Mouse (Mus musculus) heart, postnatal 25 days (tissue): ENCODE measurements around the gene Kcnd2. TPM values are rescaled to one million over a fixed set of nuclear protein-coding genes. Genes with fewer than 3 reads are reported as not detected.

ENCODE experiments used
- DNase-seq: peaks from one replicate; pipeline ENCODE4 v3.0.0; 2022; ENCODE audit warnings: low spot score
- intact Hi-C: fragments of 180-260 bp; cut with DNase I; formaldehyde crosslinking; loops from one replicate; pipeline ENCODE4 v1.15.1; 2025
- total RNA-seq, 2 experiments: library from RNA; stranded (reverse); gene quantifications; 2 replicates each; pipeline ENCODE4 v1.2.3; 2021

Gene Kcnd2
- total RNA-seq, 2 experiments from 2014 or later = 13.3 to 14.6 TPM

GRCm38 (mm10) chr6:21629989-21630388 is 414.7 kb downstream of the Kcnd2 start:
- no peak for DNase-seq
- intact Hi-C loops = no loop called here

GRCm38 (mm10) chr6:21655681-21656080 is 440.4 kb downstream of the Kcnd2 start:
- no peak for DNase-seq
- intact Hi-C loops = no loop called here

- no peak for DNase-seq
- intact Hi-C loops = no loop called here
These were observed 448.8 kb downstream of the Kcnd2 start for GRCm38 (mm10) chr6:21664135-21664534.

GRCm38 (mm10) chr6:21664638-21665037 is 449.3 kb downstream of the Kcnd2 start:
- intact Hi-C loops = no loop called here
- no peak for DNase-seq

GRCm38 (mm10) chr6:21684252-21684651 is 468.9 kb downstream of the Kcnd2 start:
- no peak for DNase-seq
- intact Hi-C loops = no loop called here

GRCm38 (mm10) chr6:21686388-21686787 is 471.1 kb downstream of the Kcnd2 start:
- no peak for DNase-seq
- intact Hi-C loops = no loop called here

GRCm38 (mm10) chr6:21692861-21693350 is 477.6 kb downstream of the Kcnd2 start:
- no peak for DNase-seq
- intact Hi-C loops = no loop called here

GRCm38 (mm10) chr6:21697641-21698040 is 482.3 kb downstream of the Kcnd2 start:
- no peak for DNase-seq
- intact Hi-C loops = no loop called here

- intact Hi-C loops = no loop called here
These were observed 485.8 kb downstream of the Kcnd2 start for GRCm38 (mm10) chr6:21701131-21701530.

GRCm38 (mm10) chr6:21709228-21709627 is 493.9 kb downstream of the Kcnd2 start:
- DNase-seq = no peak
- intact Hi-C loops = no loop called here

More at GRCm38 (mm10) chr6:21701131-21701530, 485.8 kb downstream of the Kcnd2 start:
- DNase-seq = no peak

GRCm38 (mm10) chr6:21719121-21719520 is 503.8 kb downstream of the Kcnd2 start:
- intact Hi-C loops = no loop called here

GRCm38 (mm10) chr6:21722238-21722637 is 506.9 kb downstream of the Kcnd2 start:
- DNase-seq = no peak
- intact Hi-C loops = no loop called here

More at GRCm38 (mm10) chr6:21719121-21719520, 503.8 kb downstream of the Kcnd2 start:
- DNase-seq = no peak

- intact Hi-C loops = no loop called here
- no peak for DNase-seq
These were observed 525.3 kb downstream of the Kcnd2 start for GRCm38 (mm10) chr6:21740606-21741005.

GRCm38 (mm10) chr6:21744615-21745266 is 529.4 kb downstream of the Kcnd2 start:
- no peak for DNase-seq
- intact Hi-C loops = no loop called here

- intact Hi-C loops = no loop called here
- no peak for DNase-seq
These were observed 532.2 kb downstream of the Kcnd2 start for GRCm38 (mm10) chr6:21747536-21747935.

GRCm38 (mm10) chr6:21767787-21768221 is 552.5 kb downstream of the Kcnd2 start:
- intact Hi-C loops = loop anchor here (1.0 kb wide), 1 partner anchor 18 kb away; no protein-coding TSS in a partner anchor
- no peak for DNase-seq

- intact Hi-C loops = no loop called here
- DNase-seq = no peak
These were observed 553.6 kb downstream of the Kcnd2 start for GRCm38 (mm10) chr6:21768745-21769446.

- intact Hi-C loops = no loop called here
- DNase-seq = no peak
These were observed 554.1 kb downstream of the Kcnd2 start for GRCm38 (mm10) chr6:21769447-21769809.

GRCm38 (mm10) chr6:21774213-21774916 is 559.1 kb downstream of the Kcnd2 start:
- DNase-seq = no peak
- intact Hi-C loops = no loop called here
